Mouse (Mus musculus) kidney, adult 2 months (tissue): ENCODE results near the gene Gm14085.

ENCODE experiments used
- CTCF ChIP-seq: fragments of 200-500 bp; conservative IDR thresholded peaks from 2 replicates; pipeline ENCODE4 v1.5.1; 2011; ENCODE audit warnings: low read depth, mild to moderate bottlenecking, control low read depth, low read length, moderate library complexity, mixed read lengths; ENCODE audit not compliant: insufficient read depth, insufficient read length
- POLR2A ChIP-seq: fragments of 200-500 bp; IDR thresholded peaks from one replicate; pipeline ENCODE4 v1.6.1; 2011; ENCODE audit warnings: low read depth, low read length, control low read depth

DNA sequence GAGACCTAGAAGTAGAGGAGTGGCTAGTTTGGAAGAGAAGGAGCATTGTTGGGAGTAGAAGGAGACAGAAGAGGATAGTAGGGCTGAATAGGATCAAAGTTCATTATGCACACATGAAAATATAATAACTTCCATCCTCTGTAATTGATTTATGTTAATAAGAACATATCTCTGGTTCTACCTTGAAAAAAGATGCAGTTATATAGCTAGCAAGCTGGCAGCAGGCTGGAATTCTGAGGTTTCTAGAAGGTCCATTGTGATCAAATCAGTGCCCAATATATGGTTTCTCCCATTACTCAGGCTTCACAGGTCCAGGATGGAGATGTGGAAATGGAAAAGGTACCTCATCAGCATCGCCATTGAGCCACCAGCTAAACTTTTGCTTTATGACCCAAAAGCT is at the start of gene Gm14085:
- TF ChIP-seq CTCF (no peak), POLR2A (no peak)
